Mouse (Mus musculus) R1 (cell line): ENCODE results near the gene Gcc1.
A peak's percentile ranks its signal among the peaks of the same experiment; 100 is the strongest.

Source experiments
- DNase-seq: peaks from one replicate; pipeline ENCODE4 v3.0.0-alpha.2; 2018; ENCODE audit warnings: low read depth, low spot score

The Gcc1 gene

GRCm38 (mm10) chr6:28422651-28423290, 5.4 kb downstream of the Gcc1 start:
- DNase-seq, result no peak

- DNase-seq, result peak; percentile 97
Observed at GRCm38 (mm10) chr6:28421469-28422000, 6.7 kb downstream of the Gcc1 start.

GRCm38 (mm10) chr6:28420865-28421264, 7.3 kb downstream of the Gcc1 start:
- DNase-seq, result no peak

- DNase-seq, result no peak
Observed at GRCm38 (mm10) chr6:28420361-28420760, 7.8 kb downstream of the Gcc1 start.

GRCm38 (mm10) chr6:28419673-28420072, 8.5 kb downstream of the Gcc1 start:
- no peak for DNase-seq

GRCm38 (mm10) chr6:28418449-28418848, 9.7 kb downstream of the Gcc1 start:
- DNase-seq, result no peak

- DNase-seq, result no peak
Observed at GRCm38 (mm10) chr6:28416981-28417380, 11.2 kb downstream of the Gcc1 start.

- DNase-seq, result no peak
Observed at GRCm38 (mm10) chr6:28411236-28411635, 17.0 kb downstream of the Gcc1 start.

GRCm38 (mm10) chr6:28410053-28410452, 18.1 kb downstream of the Gcc1 start:
- DNase-seq, result peak; percentile 58

GRCm38 (mm10) chr6:28399791-28400190, 28.4 kb downstream of the Gcc1 start:
- peak; percentile 83 for DNase-seq

- DNase-seq, result peak; percentile 44
Observed at GRCm38 (mm10) chr6:28398726-28399125, 29.5 kb downstream of the Gcc1 start.

- peak; percentile 51 for DNase-seq
Observed at GRCm38 (mm10) chr6:28397681-28398203, 30.4 kb downstream of the Gcc1 start, which contains the start of gene Zfp800. Gene Zfp800, minus strand, starts transcription at chr6:28398005.

- DNase-seq, result peak; percentile 6
Observed at GRCm38 (mm10) chr6:28396853-28397457, 31.2 kb downstream of the Gcc1 start.

GRCm38 (mm10) chr6:28396051-28396852, 31.9 kb downstream of the Gcc1 start:
- no peak for DNase-seq

- DNase-seq, result no peak
Observed at GRCm38 (mm10) chr6:28389038-28389437, 39.2 kb downstream of the Gcc1 start.

- no peak for DNase-seq
Observed at GRCm38 (mm10) chr6:28385169-28385568, 43.0 kb downstream of the Gcc1 start.

GRCm38 (mm10) chr6:28381983-28382382, 46.2 kb downstream of the Gcc1 start:
- no peak for DNase-seq

- DNase-seq, result no peak
Observed at GRCm38 (mm10) chr6:28369966-28370683, 58.1 kb downstream of the Gcc1 start.

- DNase-seq, result no peak
Observed at GRCm38 (mm10) chr6:28367575-28367974, 60.6 kb downstream of the Gcc1 start.
